Mouse (Mus musculus): Measurements from ENCODE around the gene Chd4. TPM values are rescaled to one million over a fixed set of nuclear protein-coding genes. Genes with fewer than 3 reads are reported as not detected.
A peak's percentile ranks its signal among the peaks of the same experiment; 100 is the strongest.

Chd4 gene
- polyA plus RNA-seq, 1 experiment from 2014 or later = 124 TPM

- Histone ChIP-seq H3K4me1 (replicated peaks; ENCODE audit: control insufficient read depth, insufficient read depth, low read length) (peaks cover 26% of the 10 kb centered on the region), H3K9ac (ENCODE audit: low read length) (peak overlapping the region; percentile 95), H3K27me3 (ENCODE audit: control insufficient read depth, insufficient read depth, low read length) (no peaks in the 10 kb centered on the region), H3K4me3 (ENCODE audit: low read depth, low read length) (peak overlapping the region; percentile 98), H3K36me3 (ENCODE audit: control insufficient read depth, insufficient read depth, low read length) (peaks cover 17% of the 10 kb centered on the region), H3K9me3 (ENCODE audit: control insufficient read depth, low read length) (no peaks in the 10 kb centered on the region), H3K4me2 (ENCODE audit: low read depth, low read length, severe bottlenecking) (peak overlapping the region; percentile 97), H3K27ac (ENCODE audit: low read depth, low read length) (no peak overlapping the region; the same call in 1 of the 2 replicates)
- DNase-seq (ENCODE audit: low spot score) (no peak), ATAC-seq (replicated peaks; ENCODE audit: low FRiP score) (no peak)
- WGBS = under 1% methylated on average over 12 of the region's 12 CpGs
Observed at GRCm38 (mm10) chr6:125097346-125097689, 1.5 kb downstream of the Chd4 start.

GRCm38 (mm10) chr6:125097951-125098350 lies 2.2 kb downstream of the Chd4 start:
- ATAC-seq (replicated peaks; ENCODE audit: low FRiP score) (no peak), DNase-seq (ENCODE audit: low spot score) (no peak)
- Histone ChIP-seq H3K4me3 (ENCODE audit: low read depth, low read length) (peak overlapping the region; percentile 98), H3K27ac (ENCODE audit: low read depth, low read length) (no peak overlapping the region), H3K9me3 (ENCODE audit: control insufficient read depth, low read length) (no peaks in the 10 kb centered on the region), H3K4me1 (replicated peaks; ENCODE audit: control insufficient read depth, insufficient read depth, low read length) (peaks cover 26% of the 10 kb centered on the region), H3K27me3 (ENCODE audit: control insufficient read depth, insufficient read depth, low read length) (no peaks in the 10 kb centered on the region), H3K9ac (ENCODE audit: low read length) (peak overlapping the region; percentile 95), H3K4me2 (ENCODE audit: low read depth, low read length, severe bottlenecking) (peak overlapping the region; percentile 97), H3K36me3 (ENCODE audit: control insufficient read depth, insufficient read depth, low read length) (peaks cover 24% of the 10 kb centered on the region)
- whole genome bisulfite sequencing = 73% methylated on average over 8 of the region's 8 CpGs

GRCm38 (mm10) chr6:125098513-125098912 lies 2.7 kb downstream of the Chd4 start:
- ATAC-seq (replicated peaks; ENCODE audit: low FRiP score) = no peak
- Histone ChIP-seq H3K9ac (ENCODE audit: low read length) (peak overlapping the region; percentile 95), H3K27me3 (ENCODE audit: control insufficient read depth, insufficient read depth, low read length) (no peaks in the 10 kb centered on the region), H3K27ac (ENCODE audit: low read depth, low read length) (no peak overlapping the region; the same call in 1 of the 2 replicates), H3K4me1 (replicated peaks; ENCODE audit: control insufficient read depth, insufficient read depth, low read length) (peaks cover 26% of the 10 kb centered on the region), H3K4me2 (ENCODE audit: low read depth, low read length, severe bottlenecking) (peak overlapping the region; percentile 97), H3K9me3 (ENCODE audit: control insufficient read depth, low read length) (no peaks in the 10 kb centered on the region), H3K4me3 (ENCODE audit: low read depth, low read length) (peak overlapping the region; percentile 98), H3K36me3 (ENCODE audit: control insufficient read depth, insufficient read depth, low read length) (peaks cover 26% of the 10 kb centered on the region)
- DNase-seq (ENCODE audit: low spot score) = no peak
- 70% methylated on average over 3 of the region's 3 CpGs for WGBS

- H3K27ac ChIP-seq (ENCODE audit: low read depth, low read length) = peak overlapping the region; percentile 70
- H3K4me1 ChIP-seq (replicated peaks; ENCODE audit: control insufficient read depth, insufficient read depth, low read length) = peaks cover 26% of the 10 kb centered on the region
- H3K27me3 ChIP-seq (ENCODE audit: control insufficient read depth, insufficient read depth, low read length) = no peaks in the 10 kb centered on the region
- peak overlapping the region; percentile 37; the same call in 1 of the 2 replicates for H3K9ac ChIP-seq (ENCODE audit: low read length)
- no peaks in the 10 kb centered on the region for H3K9me3 ChIP-seq (ENCODE audit: control insufficient read depth, low read length)
- H3K4me3 ChIP-seq (ENCODE audit: low read depth, low read length) = peak overlapping the region; percentile 11; the same call in 1 of the 2 replicates
- peak overlapping the region; percentile 97 for H3K4me2 ChIP-seq (ENCODE audit: low read depth, low read length, severe bottlenecking)
- 60% methylated on average over 5 of the region's 5 CpGs for WGBS
- H3K36me3 ChIP-seq (ENCODE audit: control insufficient read depth, insufficient read depth, low read length) = peaks cover 32% of the 10 kb centered on the region
- DNase-seq (ENCODE audit: low spot score) = peak; percentile 63
- no peak for ATAC-seq (replicated peaks; ENCODE audit: low FRiP score)
Observed at GRCm38 (mm10) chr6:125099421-125099971, 3.7 kb downstream of the Chd4 start.

GRCm38 (mm10) chr6:125101444-125101843 lies 5.7 kb downstream of the Chd4 start:
- no peaks in the 10 kb centered on the region for H3K27me3 ChIP-seq (ENCODE audit: control insufficient read depth, insufficient read depth, low read length)
- no peaks in the 10 kb centered on the region for H3K9me3 ChIP-seq (ENCODE audit: control insufficient read depth, low read length)
- 88% methylated on average over 9 of the region's 9 CpGs for WGBS
- no peak overlapping the region for H3K4me2 ChIP-seq (ENCODE audit: low read depth, low read length, severe bottlenecking)
- no peak for ATAC-seq (replicated peaks; ENCODE audit: low FRiP score)
- H3K9ac ChIP-seq (ENCODE audit: low read length) = no peak overlapping the region
- peaks cover 26% of the 10 kb centered on the region for H3K4me1 ChIP-seq (replicated peaks; ENCODE audit: control insufficient read depth, insufficient read depth, low read length)
- H3K4me3 ChIP-seq (ENCODE audit: low read depth, low read length) = no peak overlapping the region
- H3K27ac ChIP-seq (ENCODE audit: low read depth, low read length) = no peak overlapping the region
- H3K36me3 ChIP-seq (ENCODE audit: control insufficient read depth, insufficient read depth, low read length) = peaks cover 45% of the 10 kb centered on the region
- DNase-seq (ENCODE audit: low spot score) = no peak

GRCm38 (mm10) chr6:125104223-125104622 lies 8.4 kb downstream of the Chd4 start:
- ATAC-seq (replicated peaks; ENCODE audit: low FRiP score) = no peak
- Histone ChIP-seq H3K9ac (ENCODE audit: low read length) (no peak overlapping the region), H3K36me3 (ENCODE audit: control insufficient read depth, insufficient read depth, low read length) (peaks cover 72% of the 10 kb centered on the region), H3K4me3 (ENCODE audit: low read depth, low read length) (no peak overlapping the region), H3K4me1 (replicated peaks; ENCODE audit: control insufficient read depth, insufficient read depth, low read length) (peaks cover 10% of the 10 kb centered on the region; the same call in 1 of the 2 replicates), H3K27me3 (ENCODE audit: control insufficient read depth, insufficient read depth, low read length) (no peaks in the 10 kb centered on the region), H3K4me2 (ENCODE audit: low read depth, low read length, severe bottlenecking) (no peak overlapping the region), H3K9me3 (ENCODE audit: control insufficient read depth, low read length) (no peaks in the 10 kb centered on the region), H3K27ac (ENCODE audit: low read depth, low read length) (no peak overlapping the region)
- DNase-seq (ENCODE audit: low spot score) = no peak
- WGBS = 94% methylated on average over 4 of the region's 4 CpGs

GRCm38 (mm10) chr6:125107705-125108104 lies 11.9 kb downstream of the Chd4 start:
- Histone ChIP-seq H3K4me1 (replicated peaks; ENCODE audit: control insufficient read depth, insufficient read depth, low read length) (no peaks in the 10 kb centered on the region), H3K36me3 (ENCODE audit: control insufficient read depth, insufficient read depth, low read length) (peaks cover 78% of the 10 kb centered on the region), H3K9me3 (ENCODE audit: control insufficient read depth, low read length) (no peaks in the 10 kb centered on the region), H3K27me3 (ENCODE audit: control insufficient read depth, insufficient read depth, low read length) (no peaks in the 10 kb centered on the region), H3K4me3 (ENCODE audit: low read depth, low read length) (no peak overlapping the region), H3K9ac (ENCODE audit: low read length) (no peak overlapping the region), H3K27ac (ENCODE audit: low read depth, low read length) (no peak overlapping the region), H3K4me2 (ENCODE audit: low read depth, low read length, severe bottlenecking) (no peak overlapping the region)
- ATAC-seq (replicated peaks; ENCODE audit: low FRiP score) (no peak), DNase-seq (ENCODE audit: low spot score) (no peak)
- 97% methylated on average over 2 of the region's 2 CpGs for WGBS

GRCm38 (mm10) chr6:125109371-125109770 lies 13.6 kb downstream of the Chd4 start:
- H3K9ac ChIP-seq (ENCODE audit: low read length) = no peak overlapping the region
- ATAC-seq (replicated peaks; ENCODE audit: low FRiP score) (no peak), DNase-seq (ENCODE audit: low spot score) (no peak)
- H3K36me3 ChIP-seq (ENCODE audit: control insufficient read depth, insufficient read depth, low read length) = peaks cover 76% of the 10 kb centered on the region
- 87% methylated on average over 14 of the region's 14 CpGs for WGBS
- no peaks in the 10 kb centered on the region for H3K4me1 ChIP-seq (replicated peaks; ENCODE audit: control insufficient read depth, insufficient read depth, low read length)
- no peaks in the 10 kb centered on the region for H3K9me3 ChIP-seq (ENCODE audit: control insufficient read depth, low read length)
- no peak overlapping the region for H3K4me2 ChIP-seq (ENCODE audit: low read depth, low read length, severe bottlenecking)
- H3K27ac ChIP-seq (ENCODE audit: low read depth, low read length) = no peak overlapping the region
- H3K27me3 ChIP-seq (ENCODE audit: control insufficient read depth, insufficient read depth, low read length) = no peaks in the 10 kb centered on the region
- H3K4me3 ChIP-seq (ENCODE audit: low read depth, low read length) = no peak overlapping the region

- Histone ChIP-seq H3K4me1 (replicated peaks; ENCODE audit: control insufficient read depth, insufficient read depth, low read length) (no peaks in the 10 kb centered on the region), H3K36me3 (ENCODE audit: control insufficient read depth, insufficient read depth, low read length) (peaks cover 70% of the 10 kb centered on the region), H3K9ac (ENCODE audit: low read length) (no peak overlapping the region), H3K4me2 (ENCODE audit: low read depth, low read length, severe bottlenecking) (no peak overlapping the region), H3K27me3 (ENCODE audit: control insufficient read depth, insufficient read depth, low read length) (no peaks in the 10 kb centered on the region), H3K27ac (ENCODE audit: low read depth, low read length) (no peak overlapping the region), H3K9me3 (ENCODE audit: control insufficient read depth, low read length) (no peaks in the 10 kb centered on the region), H3K4me3 (ENCODE audit: low read depth, low read length) (no peak overlapping the region)
- DNase-seq (ENCODE audit: low spot score) (peak; percentile 70), ATAC-seq (replicated peaks; ENCODE audit: low FRiP score) (no peak)
- 89% methylated on average over 7 of the region's 7 CpGs for WGBS
Observed at GRCm38 (mm10) chr6:125110927-125111326, 15.1 kb downstream of the Chd4 start.
